Mouse (Mus musculus) cerebellum, adult 2 months (tissue): ENCODE measurements around the gene Rtp1.

Experiments
- CTCF ChIP-seq: fragments of 200-500 bp; IDR thresholded peaks from 2 replicates; pipeline ENCODE4 v1.5.1; 2011; ENCODE audit warnings: low read depth, mild to moderate bottlenecking, control low read depth, low read length, moderate library complexity, borderline replicate concordance; ENCODE audit not compliant: insufficient read depth
- POLR2A ChIP-seq: fragments of 200-500 bp; IDR thresholded peaks from 2 replicates; pipeline ENCODE4 v1.6.1; 2011; ENCODE audit warnings: low read length, control low read depth, borderline replicate concordance; ENCODE audit not compliant: insufficient read depth

- TF ChIP-seq CTCF (no peak), POLR2A (no peak)
These were observed 51.1 kb downstream of the Rtp1 start for GRCm38 (mm10) chr16:23479872-23480603.
